Mouse (Mus musculus): ENCODE data around the gene Fam163a. TPM values are rescaled to one million over a fixed set of nuclear protein-coding genes. Genes with fewer than 3 reads are reported as not detected.

Fam163a gene
- polyA plus RNA-seq, 1 experiment from 2014 or later, result 0.61 TPM

- no peaks in the 10 kb centered on the region for H3K36me3 ChIP-seq (ENCODE audit: insufficient read depth, low read length)
- no peaks in the 10 kb centered on the region for H3K27me3 ChIP-seq (ENCODE audit: insufficient read depth, low read length)
- 68% methylated on average over 15 of the region's 15 CpGs for WGBS
- no peak overlapping the region for H3K9ac ChIP-seq (replicated peaks; ENCODE audit: low read length)
- no peak for ATAC-seq (ENCODE audit: low FRiP score, low TSS enrichment)
- no peaks in the 10 kb centered on the region for H3K9me3 ChIP-seq (ENCODE audit: low read length)
- no peak overlapping the region for H3K4me2 ChIP-seq (replicated peaks; ENCODE audit: low read depth, low read length)
- H3K4me3 ChIP-seq (ENCODE audit: low read length), result no peak overlapping the region
- H3K27ac ChIP-seq (ENCODE audit: low read length), result no peak overlapping the region
- H3K4me1 ChIP-seq (ENCODE audit: insufficient read depth, low read length), result peaks cover 6% of the 10 kb centered on the region; the same call in 1 of the 2 replicates
These were observed 131.5 kb downstream of the Fam163a start for GRCm38 (mm10) chr1:156073169-156073821.

GRCm38 (mm10) chr1:156070106-156070505 is 134.7 kb downstream of the Fam163a start:
- H3K27me3 ChIP-seq (ENCODE audit: insufficient read depth, low read length), result no peaks in the 10 kb centered on the region
- no peak overlapping the region for H3K9ac ChIP-seq (replicated peaks; ENCODE audit: low read length)
- peaks cover 9% of the 10 kb centered on the region for H3K36me3 ChIP-seq (ENCODE audit: insufficient read depth, low read length)
- peaks cover 6% of the 10 kb centered on the region; the same call in 1 of the 2 replicates for H3K4me1 ChIP-seq (ENCODE audit: insufficient read depth, low read length)
- ATAC-seq (ENCODE audit: low FRiP score, low TSS enrichment), result no peak
- WGBS, result 73% methylated on average over 14 of the region's 14 CpGs
- H3K4me3 ChIP-seq (ENCODE audit: low read length), result no peak overlapping the region
- no peaks in the 10 kb centered on the region for H3K9me3 ChIP-seq (ENCODE audit: low read length)
- no peak overlapping the region for H3K27ac ChIP-seq (ENCODE audit: low read length)
- H3K4me2 ChIP-seq (replicated peaks; ENCODE audit: low read depth, low read length), result no peak overlapping the region

GRCm38 (mm10) chr1:156066133-156066532 is 138.7 kb downstream of the Fam163a start:
- Histone ChIP-seq H3K36me3 (ENCODE audit: insufficient read depth, low read length) (peaks cover 38% of the 10 kb centered on the region), H3K4me1 (ENCODE audit: insufficient read depth, low read length) (no peaks in the 10 kb centered on the region), H3K9me3 (ENCODE audit: low read length) (no peaks in the 10 kb centered on the region), H3K9ac (replicated peaks; ENCODE audit: low read length) (no peak overlapping the region), H3K4me3 (ENCODE audit: low read length) (no peak overlapping the region), H3K27ac (ENCODE audit: low read length) (no peak overlapping the region), H3K27me3 (ENCODE audit: insufficient read depth, low read length) (no peaks in the 10 kb centered on the region), H3K4me2 (replicated peaks; ENCODE audit: low read depth, low read length) (no peak overlapping the region)
- WGBS, result 65% methylated on average over 3 of the region's 3 CpGs
- no peak for ATAC-seq (ENCODE audit: low FRiP score, low TSS enrichment)

GRCm38 (mm10) chr1:156062193-156062592 is 142.6 kb downstream of the Fam163a start:
- Histone ChIP-seq H3K9ac (replicated peaks; ENCODE audit: low read length) (no peak overlapping the region), H3K36me3 (ENCODE audit: insufficient read depth, low read length) (peaks cover 35% of the 10 kb centered on the region), H3K4me1 (ENCODE audit: insufficient read depth, low read length) (no peaks in the 10 kb centered on the region), H3K4me2 (replicated peaks; ENCODE audit: low read depth, low read length) (no peak overlapping the region), H3K4me3 (ENCODE audit: low read length) (no peak overlapping the region), H3K27me3 (ENCODE audit: insufficient read depth, low read length) (no peaks in the 10 kb centered on the region), H3K9me3 (ENCODE audit: low read length) (no peaks in the 10 kb centered on the region), H3K27ac (ENCODE audit: low read length) (no peak overlapping the region)
- no peak for ATAC-seq (ENCODE audit: low FRiP score, low TSS enrichment)
- WGBS, result 85% methylated on average over 4 of the region's 4 CpGs

GRCm38 (mm10) chr1:156058207-156058606 is 146.6 kb downstream of the Fam163a start:
- 94% methylated on average over 2 of the region's 2 CpGs for WGBS
- no peaks in the 10 kb centered on the region for H3K9me3 ChIP-seq (ENCODE audit: low read length)
- no peak overlapping the region for H3K4me3 ChIP-seq (ENCODE audit: low read length)
- peaks cover 19% of the 10 kb centered on the region for H3K36me3 ChIP-seq (ENCODE audit: insufficient read depth, low read length)
- H3K4me1 ChIP-seq (ENCODE audit: insufficient read depth, low read length), result no peaks in the 10 kb centered on the region
- H3K27ac ChIP-seq (ENCODE audit: low read length), result no peak overlapping the region
- H3K4me2 ChIP-seq (replicated peaks; ENCODE audit: low read depth, low read length), result no peak overlapping the region
- no peak overlapping the region for H3K9ac ChIP-seq (replicated peaks; ENCODE audit: low read length)
- ATAC-seq (ENCODE audit: low FRiP score, low TSS enrichment), result no peak
- H3K27me3 ChIP-seq (ENCODE audit: insufficient read depth, low read length), result no peaks in the 10 kb centered on the region

GRCm38 (mm10) chr1:156046688-156047087 is 158.1 kb downstream of the Fam163a start:
- Histone ChIP-seq H3K9me3 (ENCODE audit: low read length) (no peaks in the 10 kb centered on the region), H3K4me3 (ENCODE audit: low read length) (no peak overlapping the region), H3K27ac (ENCODE audit: low read length) (no peak overlapping the region), H3K9ac (replicated peaks; ENCODE audit: low read length) (no peak overlapping the region), H3K4me2 (replicated peaks; ENCODE audit: low read depth, low read length) (no peak overlapping the region), H3K4me1 (ENCODE audit: insufficient read depth, low read length) (peaks cover 33% of the 10 kb centered on the region), H3K27me3 (ENCODE audit: insufficient read depth, low read length) (no peaks in the 10 kb centered on the region), H3K36me3 (ENCODE audit: insufficient read depth, low read length) (peaks cover 27% of the 10 kb centered on the region; the same call in 1 of the 2 replicates)
- WGBS, result 61% methylated on average over 3 of the region's 3 CpGs
- ATAC-seq (ENCODE audit: low FRiP score, low TSS enrichment), result no peak

- no peak overlapping the region for H3K9ac ChIP-seq (replicated peaks; ENCODE audit: low read length)
- no peak overlapping the region for H3K4me3 ChIP-seq (ENCODE audit: low read length)
- H3K9me3 ChIP-seq (ENCODE audit: low read length), result no peaks in the 10 kb centered on the region
- 36% methylated on average over 5 of the region's 5 CpGs for WGBS
- H3K27me3 ChIP-seq (ENCODE audit: insufficient read depth, low read length), result no peaks in the 10 kb centered on the region
- peaks cover 40% of the 10 kb centered on the region for H3K4me1 ChIP-seq (ENCODE audit: insufficient read depth, low read length)
- ATAC-seq (ENCODE audit: low FRiP score, low TSS enrichment), result no peak
- H3K36me3 ChIP-seq (ENCODE audit: insufficient read depth, low read length), result peaks cover 17% of the 10 kb centered on the region; the same call in 1 of the 2 replicates
- no peak overlapping the region for H3K27ac ChIP-seq (ENCODE audit: low read length)
- no peak overlapping the region for H3K4me2 ChIP-seq (replicated peaks; ENCODE audit: low read depth, low read length)
These were observed 160.6 kb downstream of the Fam163a start for GRCm38 (mm10) chr1:156044211-156044611.

GRCm38 (mm10) chr1:156043027-156043426 is 161.8 kb downstream of the Fam163a start:
- no peak for ATAC-seq (ENCODE audit: low FRiP score, low TSS enrichment)
- 24% methylated on average over 4 of the region's 4 CpGs for WGBS
- Histone ChIP-seq H3K27me3 (ENCODE audit: insufficient read depth, low read length) (no peaks in the 10 kb centered on the region), H3K27ac (ENCODE audit: low read length) (no peak overlapping the region), H3K4me3 (ENCODE audit: low read length) (no peak overlapping the region), H3K9me3 (ENCODE audit: low read length) (no peaks in the 10 kb centered on the region), H3K4me2 (replicated peaks; ENCODE audit: low read depth, low read length) (no peak overlapping the region), H3K4me1 (ENCODE audit: insufficient read depth, low read length) (peaks cover 40% of the 10 kb centered on the region), H3K36me3 (ENCODE audit: insufficient read depth, low read length) (peaks cover 13% of the 10 kb centered on the region; the same call in 1 of the 2 replicates), H3K9ac (replicated peaks; ENCODE audit: low read length) (no peak overlapping the region)

- no peak for ATAC-seq (ENCODE audit: low FRiP score, low TSS enrichment)
- H3K9ac ChIP-seq (replicated peaks; ENCODE audit: low read length), result no peak overlapping the region
- H3K4me3 ChIP-seq (ENCODE audit: low read length), result peak overlapping the region; percentile 53; the same call in 1 of the 2 replicates
- no peaks in the 10 kb centered on the region for H3K27me3 ChIP-seq (ENCODE audit: insufficient read depth, low read length)
- WGBS, result 89% methylated on average over 5 of the region's 5 CpGs
- no peaks in the 10 kb centered on the region for H3K9me3 ChIP-seq (ENCODE audit: low read length)
- peaks cover 9% of the 10 kb centered on the region; the same call in 1 of the 2 replicates for H3K36me3 ChIP-seq (ENCODE audit: insufficient read depth, low read length)
- H3K27ac ChIP-seq (ENCODE audit: low read length), result 0 out of 2 replicates have a peak overlapping the region, but pooled peaks have one; percentile 3
- peak overlapping the region; percentile 84 for H3K4me2 ChIP-seq (replicated peaks; ENCODE audit: low read depth, low read length)
- peaks cover 40% of the 10 kb centered on the region for H3K4me1 ChIP-seq (ENCODE audit: insufficient read depth, low read length)
These were observed 162.3 kb downstream of the Fam163a start for GRCm38 (mm10) chr1:156042481-156042880.

- Histone ChIP-seq H3K4me2 (replicated peaks; ENCODE audit: low read depth, low read length) (peak overlapping the region; percentile 84), H3K9me3 (ENCODE audit: low read length) (no peaks in the 10 kb centered on the region), H3K4me3 (ENCODE audit: low read length) (peak overlapping the region; percentile 53), H3K9ac (replicated peaks; ENCODE audit: low read length) (peak overlapping the region; percentile 67), H3K27me3 (ENCODE audit: insufficient read depth, low read length) (no peaks in the 10 kb centered on the region), H3K36me3 (ENCODE audit: insufficient read depth, low read length) (peaks cover 5% of the 10 kb centered on the region; the same call in 1 of the 2 replicates), H3K27ac (ENCODE audit: low read length) (no peak overlapping the region), H3K4me1 (ENCODE audit: insufficient read depth, low read length) (peaks cover 44% of the 10 kb centered on the region)
- no peak for ATAC-seq (ENCODE audit: low FRiP score, low TSS enrichment)
- WGBS, result 26% methylated on average over 7 of the region's 7 CpGs
These were observed 163.2 kb downstream of the Fam163a start for GRCm38 (mm10) chr1:156041451-156042241.
